Mouse (Mus musculus) CH12.LX (cell line): ENCODE data around the gene Evi5. TPM values are rescaled to one million over a fixed set of nuclear protein-coding genes. Genes with fewer than 3 reads are reported as not detected.

ENCODE experiments used
- DNase-seq: peaks from one replicate; pipeline ENCODE4 v3.0.0-alpha.2; 2013; ENCODE audit errors: extremely low read depth
- H3K27ac ChIP-seq: 2 replicates; pipeline ENCODE4 v1.5.1; 2012; ENCODE audit warnings: low read depth, mild to moderate bottlenecking, control low read depth, moderate library complexity; ENCODE audit not compliant: insufficient read depth
- H3K27me3 ChIP-seq: replicated peaks from 2 replicates; pipeline ENCODE3; 2012; ENCODE audit warnings: inconsistent platforms
- H3K36me3 ChIP-seq, 2 experiments: replicated peaks in 1 of 2; 2 replicates each; pipeline versions ENCODE3 to v1.6.1; 2012; ENCODE audit warnings: inconsistent platforms in 1 of 2, low read length in 1 of 2, mild to moderate bottlenecking in 1 of 2, mixed read lengths in 1 of 2, moderate library complexity in 1 of 2; ENCODE audit not compliant: control insufficient read depth in 1 of 2, insufficient read depth in 1 of 2
- H3K4me1 ChIP-seq, 2 experiments: 2 replicates each; pipeline ENCODE4 v1.6.1; 2012; ENCODE audit warnings: inconsistent platforms in 1 of 2, moderate library complexity in 1 of 2; ENCODE audit not compliant: insufficient read depth in 2 of 2, control insufficient read depth in 1 of 2
- H3K4me2 ChIP-seq: 2 replicates; pipeline ENCODE4 v1.6.1; 2012; ENCODE audit warnings: low read depth, mild to moderate bottlenecking, control low read depth; ENCODE audit not compliant: poor library complexity, insufficient read depth, severe bottlenecking
- H3K4me3 ChIP-seq, 3 experiments: fragments of 150-350 bp in 1 of 3; sonication (generic) in 1 of 3; replicated peaks in 1 of 3; 2 replicates each; pipeline versions ENCODE3 to v1.5.1; 2011 to 2012; ENCODE audit warnings: low read depth in 2 of 3, low read length in 2 of 3, mild to moderate bottlenecking in 2 of 3, moderate library complexity in 2 of 3, control low read depth in 1 of 3, improper control_type of control experiment in 1 of 3, inconsistent platforms in 1 of 3, mixed read lengths in 1 of 3; ENCODE audit not compliant: poor library complexity in 1 of 3
- H3K79me2 ChIP-seq: replicated peaks from 2 replicates; pipeline ENCODE4 v1.6.1; 2012; ENCODE audit warnings: mild to moderate bottlenecking, moderate library complexity; ENCODE audit not compliant: control insufficient read depth, poor library complexity, insufficient read depth, severe bottlenecking; ENCODE audit errors: extremely low read depth
- H3K9ac ChIP-seq: 2 replicates; pipeline ENCODE4 v1.6.1; 2012; ENCODE audit warnings: low read depth, mild to moderate bottlenecking, control low read depth, moderate library complexity; ENCODE audit not compliant: insufficient read depth
- H3K9me3 ChIP-seq: replicated peaks from 2 replicates; pipeline ENCODE3; 2012; ENCODE audit warnings: low read length, inconsistent platforms, mixed read lengths
- BHLHE40 ChIP-seq: IDR thresholded peaks from 2 replicates; pipeline ENCODE4 v1.6.1; 2011; ENCODE audit warnings: mild to moderate bottlenecking, low read depth, low read length, improper control_type of control experiment
- CHD1 ChIP-seq: IDR thresholded peaks from 2 replicates; pipeline ENCODE4 v1.6.1; 2012; ENCODE audit warnings: low read depth, low read length, improper control_type of control experiment, inconsistent platforms
- CHD2 ChIP-seq: IDR thresholded peaks from 2 replicates; pipeline ENCODE4 v1.6.1; 2011; ENCODE audit warnings: low read length, improper control_type of control experiment
- CTCF ChIP-seq, 2 experiments: IDR thresholded peaks in 1 of 2; conservative IDR thresholded peaks in 1 of 2; 2 replicates each; pipeline ENCODE4 v1.5.1; 2011 to 2012; ENCODE audit warnings: low read depth in 2 of 2, low read length in 2 of 2, improper control_type of control experiment in 1 of 2, inconsistent platforms in 1 of 2, mild to moderate bottlenecking in 1 of 2, moderate library complexity in 1 of 2
- E2F4 ChIP-seq: IDR thresholded peaks from 2 replicates; pipeline ENCODE4 v1.6.1; 2011; ENCODE audit warnings: low read depth, low read length, improper control_type of control experiment; ENCODE audit not compliant: insufficient replicate concordance
- EP300 ChIP-seq: IDR thresholded peaks from 2 replicates; pipeline ENCODE4 v1.6.1; 2011; ENCODE audit warnings: low read length, improper control_type of control experiment
- ETS1 ChIP-seq: conservative IDR thresholded peaks from 2 replicates; pipeline ENCODE4 v1.6.1; 2012; ENCODE audit warnings: low read depth, mild to moderate bottlenecking, inconsistent platforms, low read length, improper control_type of control experiment, moderate library complexity
- HCFC1 ChIP-seq: IDR thresholded peaks from 2 replicates; pipeline ENCODE4 v1.6.1; 2012; ENCODE audit warnings: low read depth, mild to moderate bottlenecking, inconsistent platforms, low read length, improper control_type of control experiment
- KAT2A ChIP-seq: IDR thresholded peaks from 2 replicates; pipeline ENCODE4 v1.6.1; 2012; ENCODE audit warnings: low read length, improper control_type of control experiment, inconsistent platforms; ENCODE audit not compliant: insufficient replicate concordance
- MAFK ChIP-seq: IDR thresholded peaks from 2 replicates; pipeline ENCODE4 v1.6.1; 2011; ENCODE audit warnings: low read length, improper control_type of control experiment; ENCODE audit not compliant: insufficient replicate concordance
- MEF2A ChIP-seq: IDR thresholded peaks from 2 replicates; pipeline ENCODE4 v1.6.1; 2014; ENCODE audit warnings: low read depth, mild to moderate bottlenecking, inconsistent platforms, low read length, improper control_type of control experiment, borderline replicate concordance
- MYC ChIP-seq: IDR thresholded peaks from 2 replicates; pipeline ENCODE4 v1.6.1; 2011; ENCODE audit warnings: low read depth, mild to moderate bottlenecking, improper control_type of control experiment, low read length
- NELFE ChIP-seq: IDR thresholded peaks from 2 replicates; pipeline ENCODE4 v1.6.1; 2011; ENCODE audit warnings: low read depth, low read length, improper control_type of control experiment
- NRF1 ChIP-seq: IDR thresholded peaks from 2 replicates; pipeline ENCODE4 v1.6.1; 2014; ENCODE audit warnings: low read depth, mild to moderate bottlenecking, inconsistent platforms, low read length, improper control_type of control experiment, moderate library complexity
- PAX5 ChIP-seq: IDR thresholded peaks from 2 replicates; pipeline ENCODE4 v1.6.1; 2012; ENCODE audit warnings: low read length, inconsistent platforms, mixed read lengths
- POLR2A ChIP-seq: IDR thresholded peaks from 2 replicates; pipeline ENCODE4 v1.6.1; 2011; ENCODE audit warnings: low read depth, mild to moderate bottlenecking, improper control_type of control experiment, low read length
- POLR2AphosphoS2 ChIP-seq: IDR thresholded peaks from 2 replicates; pipeline ENCODE4 v1.6.1; 2011; ENCODE audit warnings: low read depth, low read length, improper control_type of control experiment
- RAD21 ChIP-seq: IDR thresholded peaks from 2 replicates; pipeline ENCODE4 v1.6.1; 2011; ENCODE audit warnings: low read depth, mild to moderate bottlenecking, low read length, improper control_type of control experiment, moderate library complexity
- SIN3A ChIP-seq: IDR thresholded peaks from 2 replicates; pipeline ENCODE4 v1.6.1; 2012; ENCODE audit warnings: low read length, improper control_type of control experiment, inconsistent platforms
- TBP ChIP-seq: conservative IDR thresholded peaks from 2 replicates; pipeline ENCODE4 v1.6.1; 2011; ENCODE audit warnings: low read depth, low read length, improper control_type of control experiment
- UBTF ChIP-seq: IDR thresholded peaks from 2 replicates; pipeline ENCODE4 v1.6.1; 2012; ENCODE audit warnings: low read depth, mild to moderate bottlenecking, inconsistent platforms, low read length, improper control_type of control experiment, moderate library complexity
- USF2 ChIP-seq: conservative IDR thresholded peaks from 2 replicates; pipeline ENCODE4 v1.6.1; 2011; ENCODE audit warnings: low read depth, low read length, improper control_type of control experiment
- ZKSCAN1 ChIP-seq: IDR thresholded peaks from 2 replicates; pipeline ENCODE4 v1.6.1; 2012; ENCODE audit warnings: low read depth, inconsistent platforms, low read length, improper control_type of control experiment, borderline replicate concordance
- ZNF384 ChIP-seq: IDR thresholded peaks from 2 replicates; pipeline ENCODE4 v1.6.1; 2012; ENCODE audit warnings: low read depth, low read length, improper control_type of control experiment, inconsistent platforms
- dilution Hi-C: fragments of 300-500 bp; cut with MboI; formaldehyde crosslinking; loops from 2 replicates; pipeline ENCODE4 v1.14.3; 2020; ENCODE audit warnings: low sequenced_read_pairs; ENCODE audit not compliant: extremely low pct_unique_long_range_greater_than_20kb, extremely low pct_ligation_motif_present
- in situ Hi-C: fragments of 300-500 bp; cut with MboI; formaldehyde crosslinking; loops from 3 replicates; pipeline ENCODE4 v1.14.3; 2019; ENCODE audit warnings: low sequenced_read_pairs, low pct_ligation_motif_present, low pct_unique_long_range_greater_than_20kb, mixed read lengths
- polyA plus RNA-seq: library from polyadenylated mRNA; unstranded; fragments of >175 nt; gene quantifications from 2 replicates; pipeline ENCODE4 v1.2.1, GENCODE M21; 2012; ENCODE audit warnings: low read depth; ENCODE audit not compliant: insufficient read length
- total RNA-seq, 2 experiments: library from RNA; depleted of rRNA; stranded (reverse); fragments of 300-350 nt in 1 of 2; fragments of >200 nt in 1 of 2; gene quantifications; 2 replicates each; pipeline ENCODE4 v1.2.3; 2012 to 2014

Evi5 gene
- total and polyA plus RNA-seq, 3 experiments: 3.2 to 6.3 (median 3.8) TPM

- TF ChIP-seq KAT2A (peak; percentile 93), ETS1 (0 out of 2 replicates have a peak, but pooled peaks have one; percentile 22), HCFC1 (peak; percentile 88), ZKSCAN1 (no peak), POLR2AphosphoS2 (peak; percentile 91; the same call in 1 of the 2 replicates), MYC (peak; percentile 96), PAX5 (no peak), MAFK (0 out of 2 replicates have a peak, but pooled peaks have one; percentile 6)
Measured at GRCm38 (mm10) chr5:107900206-107901013, 25.5 kb upstream of the Evi5 start, which contains the start of gene Rpl5 (continued).

- dilution Hi-C loops (no loop called here), in situ Hi-C loops (loop anchor here (25.0 kb wide), 1 partner anchor 284 kb away; no protein-coding TSS in a partner anchor)
- Histone ChIP-seq H3K79me2 (peaks cover 8% of the 10 kb centered on the region), H3K9me3 (no peaks in the 10 kb centered on the region), H3K4me2 (no peak overlapping the region), H3K27ac (no peak overlapping the region), H3K9ac (no peak overlapping the region), H3K36me3 (peaks cover 0 to under 1% of the 10 kb centered on the region in 2 experiments), H3K4me1 (0 out of 4 replicates have a peak, but pooled peaks cover 0 to 4% of the 10 kb centered on the region in 2 experiments), H3K4me3 (no peak overlapping the region), H3K27me3 (no peaks in the 10 kb centered on the region)
- no peak for TF ChIP-seq KAT2A
- no peak for TF ChIP-seq UBTF
- TF ChIP-seq RAD21: no peak
- TF ChIP-seq MEF2A: no peak
- no peak for TF ChIP-seq TBP
- no peak for TF ChIP-seq BHLHE40
- TF ChIP-seq USF2: no peak
- TF ChIP-seq PAX5: no peak
- TF ChIP-seq ZNF384: no peak
- TF ChIP-seq POLR2A: no peak
- no peak for TF ChIP-seq POLR2AphosphoS2
- no peak for TF ChIP-seq CTCF (conservative IDR thresholded peaks at IDR 0.05 in 1 of 2, IDR thresholded peaks at IDR 0.05 in 1 of 2; ENCODE audit: low read depth in 2 of 2, low read length in 2 of 2)
- no peak for TF ChIP-seq CHD2
- TF ChIP-seq SIN3A: no peak
- TF ChIP-seq NRF1: no peak
- TF ChIP-seq NELFE: no peak
- TF ChIP-seq EP300: no peak
- TF ChIP-seq E2F4: no peak
- no peak for TF ChIP-seq CHD1
- no peak for DNase-seq
Measured at GRCm38 (mm10) chr5:107896265-107896664, 21.4 kb upstream of the Evi5 start.
